Mouse (Mus musculus): ENCODE results near the gene Cdk4. TPM values are rescaled to one million over a fixed set of nuclear protein-coding genes. Genes with fewer than 3 reads are reported as not detected.
A peak's percentile ranks its signal among the peaks of the same experiment; 100 is the strongest.

The Cdk4 gene
- polyA plus RNA-seq (2014; fragmentation: Nextera tagmentation; extraction: Ambion mirVana) = 1,371 and 1,625 TPM in 2 replicates

- under 1% methylated on average over 24 of the region's 46 CpGs for WGBS
- H3K36me3 ChIP-seq (ENCODE audit: control insufficient read depth, insufficient read depth, low read length) = peaks cover 39% of the 10 kb centered on the region
- peak within 1 kb of the TSS; percentile 97 for H3K9ac ChIP-seq (ENCODE audit: low read depth, low read length)
- H3K4me3 ChIP-seq (ENCODE audit: low read depth, low read length) = peak within 1 kb of the TSS; percentile 90
- peaks cover 13% of the 10 kb centered on the region for H3K4me1 ChIP-seq (ENCODE audit: control insufficient read depth, insufficient read depth, low read length)
- H3K27ac ChIP-seq (replicated peaks; ENCODE audit: low read depth, low read length) = peak within 1 kb of the TSS; percentile 88
- H3K27me3 ChIP-seq (replicated peaks; ENCODE audit: control insufficient read depth, insufficient read depth, low read length) = 0 out of 2 replicates have a peak, but pooled peaks cover 11% of the 10 kb centered on the region
- peak; percentile 99 for DNase-seq (ENCODE audit: low spot score)
- peak; percentile 88 for ATAC-seq (ENCODE audit: low read depth)
- no peaks in the 10 kb centered on the region for H3K9me3 ChIP-seq (ENCODE audit: control insufficient read depth, low read length)
- H3K4me2 ChIP-seq (ENCODE audit: low read depth, low read length) = peak within 1 kb of the TSS; percentile 93
Observed at GRCm38 (mm10) chr10:127063239-127063872, at the start of gene Cdk4. Cdk4 (plus strand) TSS chr10:127063534.

GRCm38 (mm10) chr10:127016488-127016887 lies 46.8 kb upstream of the Cdk4 start:
- WGBS = 53% methylated on average over 5 of the region's 5 CpGs
- no peaks in the 10 kb centered on the region for H3K36me3 ChIP-seq (ENCODE audit: control insufficient read depth, insufficient read depth, low read length)
- H3K9ac ChIP-seq (ENCODE audit: low read depth, low read length) = 0 out of 2 replicates have a peak overlapping the region, but pooled peaks have one; percentile 6

GRCm38 (mm10) chr10:127017071-127017470 lies 46.3 kb upstream of the Cdk4 start:
- Histone ChIP-seq H3K9ac (ENCODE audit: low read depth, low read length) (no peak overlapping the region), H3K4me3 (ENCODE audit: low read depth, low read length) (no peak overlapping the region), H3K4me1 (ENCODE audit: control insufficient read depth, insufficient read depth, low read length) (no peaks in the 10 kb centered on the region), H3K9me3 (ENCODE audit: control insufficient read depth, low read length) (no peaks in the 10 kb centered on the region), H3K27ac (replicated peaks; ENCODE audit: low read depth, low read length) (no peak overlapping the region; the same call in 1 of the 2 replicates), H3K27me3 (replicated peaks; ENCODE audit: control insufficient read depth, insufficient read depth, low read length) (no peaks in the 10 kb centered on the region), H3K4me2 (ENCODE audit: low read depth, low read length) (no peak overlapping the region), H3K36me3 (ENCODE audit: control insufficient read depth, insufficient read depth, low read length) (0 out of 2 replicates have a peak, but pooled peaks cover 4% of the 10 kb centered on the region)
- peak; percentile 44 for DNase-seq (ENCODE audit: low spot score)
- 24% methylated on average over 2 of the region's 2 CpGs for WGBS
- peak; percentile 48; the same call in 1 of the 2 replicates for ATAC-seq (ENCODE audit: low read depth)

More at GRCm38 (mm10) chr10:127016488-127016887, 46.8 kb upstream of the Cdk4 start:
- Histone ChIP-seq H3K4me2 (ENCODE audit: low read depth, low read length) (no peak overlapping the region), H3K27me3 (replicated peaks; ENCODE audit: control insufficient read depth, insufficient read depth, low read length) (no peaks in the 10 kb centered on the region), H3K9me3 (ENCODE audit: control insufficient read depth, low read length) (no peaks in the 10 kb centered on the region), H3K4me3 (ENCODE audit: low read depth, low read length) (no peak overlapping the region), H3K27ac (replicated peaks; ENCODE audit: low read depth, low read length) (no peak overlapping the region; the same call in 1 of the 2 replicates), H3K4me1 (ENCODE audit: control insufficient read depth, insufficient read depth, low read length) (no peaks in the 10 kb centered on the region)
- peak; percentile 17; the same call in 1 of the 2 replicates for ATAC-seq (ENCODE audit: low read depth)
- DNase-seq (ENCODE audit: low spot score) = peak; percentile 45

- H3K4me1 ChIP-seq (ENCODE audit: control insufficient read depth, insufficient read depth, low read length) = no peaks in the 10 kb centered on the region
- H3K4me3 ChIP-seq (ENCODE audit: low read depth, low read length) = no peak overlapping the region
- no peak overlapping the region for H3K9ac ChIP-seq (ENCODE audit: low read depth, low read length)
- WGBS = 70% methylated on average over 16 of the region's 16 CpGs
- ATAC-seq (ENCODE audit: low read depth) = no peak
- H3K27ac ChIP-seq (replicated peaks; ENCODE audit: low read depth, low read length) = no peak overlapping the region
- DNase-seq (ENCODE audit: low spot score) = no peak
- no peaks in the 10 kb centered on the region for H3K27me3 ChIP-seq (replicated peaks; ENCODE audit: control insufficient read depth, insufficient read depth, low read length)
- H3K9me3 ChIP-seq (ENCODE audit: control insufficient read depth, low read length) = no peaks in the 10 kb centered on the region
- H3K4me2 ChIP-seq (ENCODE audit: low read depth, low read length) = no peak overlapping the region
- peaks cover 17% of the 10 kb centered on the region for H3K36me3 ChIP-seq (ENCODE audit: control insufficient read depth, insufficient read depth, low read length)
Observed at GRCm38 (mm10) chr10:127018422-127018821, 44.9 kb upstream of the Cdk4 start.

- H3K9ac ChIP-seq (ENCODE audit: low read depth, low read length) = peak within 1 kb of the TSS; percentile 81
- no peaks in the 10 kb centered on the region for H3K9me3 ChIP-seq (ENCODE audit: control insufficient read depth, low read length)
- H3K27ac ChIP-seq (replicated peaks; ENCODE audit: low read depth, low read length) = peak within 1 kb of the TSS; percentile 42
- no peaks in the 10 kb centered on the region for H3K27me3 ChIP-seq (replicated peaks; ENCODE audit: control insufficient read depth, insufficient read depth, low read length)
- WGBS = 7% methylated on average over 44 of the region's 56 CpGs
- H3K4me3 ChIP-seq (ENCODE audit: low read depth, low read length) = peak within 1 kb of the TSS; percentile 70
- no peaks in the 10 kb centered on the region for H3K4me1 ChIP-seq (ENCODE audit: control insufficient read depth, insufficient read depth, low read length)
- ATAC-seq (ENCODE audit: low read depth) = peak; percentile 91
- peaks cover 38% of the 10 kb centered on the region for H3K36me3 ChIP-seq (ENCODE audit: control insufficient read depth, insufficient read depth, low read length)
- H3K4me2 ChIP-seq (ENCODE audit: low read depth, low read length) = peak within 1 kb of the TSS; percentile 90
- DNase-seq (ENCODE audit: low spot score) = peak; percentile 94
Observed at GRCm38 (mm10) chr10:127030336-127031296, 32.7 kb upstream of the Cdk4 start, which contains the start of gene Tsfm. Tsfm (minus strand) TSS chr10:127030840.

- Histone ChIP-seq H3K4me3 (ENCODE audit: low read depth, low read length) (no peak overlapping the region), H3K9ac (ENCODE audit: low read depth, low read length) (no peak overlapping the region), H3K36me3 (ENCODE audit: control insufficient read depth, insufficient read depth, low read length) (peaks cover 11% of the 10 kb centered on the region; the same call in 1 of the 2 replicates), H3K27ac (replicated peaks; ENCODE audit: low read depth, low read length) (no peak overlapping the region), H3K27me3 (replicated peaks; ENCODE audit: control insufficient read depth, insufficient read depth, low read length) (no peaks in the 10 kb centered on the region), H3K4me2 (ENCODE audit: low read depth, low read length) (no peak overlapping the region), H3K9me3 (ENCODE audit: control insufficient read depth, low read length) (no peaks in the 10 kb centered on the region), H3K4me1 (ENCODE audit: control insufficient read depth, insufficient read depth, low read length) (no peaks in the 10 kb centered on the region)
- ATAC-seq (ENCODE audit: low read depth) = no peak
- no peak for DNase-seq (ENCODE audit: low spot score)
- WGBS = 86% methylated on average over 8 of the region's 8 CpGs
Observed at GRCm38 (mm10) chr10:127033301-127033741, 30.0 kb upstream of the Cdk4 start.

GRCm38 (mm10) chr10:127036273-127036672 lies 27.1 kb upstream of the Cdk4 start:
- Histone ChIP-seq H3K27me3 (replicated peaks; ENCODE audit: control insufficient read depth, insufficient read depth, low read length) (no peaks in the 10 kb centered on the region), H3K4me2 (ENCODE audit: low read depth, low read length) (no peak overlapping the region), H3K4me3 (ENCODE audit: low read depth, low read length) (no peak overlapping the region), H3K36me3 (ENCODE audit: control insufficient read depth, insufficient read depth, low read length) (no peaks in the 10 kb centered on the region), H3K27ac (replicated peaks; ENCODE audit: low read depth, low read length) (no peak overlapping the region), H3K9me3 (ENCODE audit: control insufficient read depth, low read length) (no peaks in the 10 kb centered on the region), H3K4me1 (ENCODE audit: control insufficient read depth, insufficient read depth, low read length) (no peaks in the 10 kb centered on the region; the same call in 1 of the 2 replicates), H3K9ac (ENCODE audit: low read depth, low read length) (no peak overlapping the region)
- no peak for ATAC-seq (ENCODE audit: low read depth)
- WGBS = 87% methylated on average over 12 of the region's 12 CpGs
- no peak for DNase-seq (ENCODE audit: low spot score)

- Histone ChIP-seq H3K9ac (ENCODE audit: low read depth, low read length) (no peak overlapping the region), H3K4me3 (ENCODE audit: low read depth, low read length) (no peak overlapping the region), H3K36me3 (ENCODE audit: control insufficient read depth, insufficient read depth, low read length) (no peaks in the 10 kb centered on the region), H3K4me1 (ENCODE audit: control insufficient read depth, insufficient read depth, low read length) (peaks cover 3% of the 10 kb centered on the region), H3K27me3 (replicated peaks; ENCODE audit: control insufficient read depth, insufficient read depth, low read length) (no peaks in the 10 kb centered on the region), H3K9me3 (ENCODE audit: control insufficient read depth, low read length) (no peaks in the 10 kb centered on the region), H3K27ac (replicated peaks; ENCODE audit: low read depth, low read length) (no peak overlapping the region), H3K4me2 (ENCODE audit: low read depth, low read length) (no peak overlapping the region)
- DNase-seq (ENCODE audit: low spot score) = no peak
- WGBS = 74% methylated on average over 12 of the region's 12 CpGs
- ATAC-seq (ENCODE audit: low read depth) = no peak
Observed at GRCm38 (mm10) chr10:127037641-127038040, 25.7 kb upstream of the Cdk4 start.

Measured in embryonic facial prominence, embryonic 14.5 days (tissue).